Mouse (Mus musculus): ENCODE data around the gene Zfp385b.

DNA sequence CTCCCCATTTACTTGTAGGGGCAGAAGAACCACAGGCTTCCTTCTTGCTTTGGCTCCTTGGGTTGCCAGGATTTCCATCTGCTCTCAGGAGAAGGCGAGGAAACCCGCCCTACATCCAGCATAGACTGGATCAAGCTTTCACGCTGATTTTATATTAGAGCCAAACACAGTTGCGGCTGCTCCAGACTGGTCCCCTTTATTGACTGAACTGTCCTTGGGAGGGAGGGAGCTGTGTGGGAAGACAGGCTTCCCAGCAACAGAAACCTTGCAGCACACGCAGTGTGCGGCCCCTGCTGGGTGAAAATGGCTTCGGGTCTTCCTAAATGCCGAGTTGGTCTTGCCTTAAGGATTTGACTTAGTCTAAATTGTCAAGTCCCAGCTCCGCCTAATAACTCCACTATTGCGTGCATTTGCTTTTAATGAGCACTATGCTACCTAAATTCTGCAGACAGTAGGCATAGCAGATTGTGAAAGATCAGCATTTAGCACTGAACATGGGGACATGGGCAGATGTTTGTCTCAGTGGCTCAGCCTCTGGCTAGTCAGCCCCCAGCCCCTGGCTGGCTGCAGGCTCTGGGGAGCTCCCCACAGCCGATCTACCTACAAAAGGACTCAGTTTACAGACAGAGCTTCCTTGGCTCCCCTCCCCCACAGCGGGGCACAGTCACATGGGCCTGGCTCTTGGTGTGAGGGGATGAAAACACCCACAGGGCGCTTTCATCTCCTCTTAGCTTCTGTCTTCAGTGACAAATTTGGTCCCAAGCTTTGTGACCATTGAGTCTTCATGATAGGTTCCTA lies 417.8 kb downstream of the Zfp385b start:
- TF ChIP-seq CTCF (IDR thresholded peaks at IDR 0.05; ENCODE audit: borderline replicate concordance, insufficient read depth, low read length) (no peak), POLR2A (IDR thresholded peaks at IDR 0.05; ENCODE audit: low read depth, low read length) (no peak)

Measured in embryonic fibroblast, embryonic 13.5 days (primary cell).